Mouse (Mus musculus) heart, embryonic 12.5 days (tissue): Measurements from ENCODE around the gene Nup107. TPM values are rescaled to one million over a fixed set of nuclear protein-coding genes. Genes with fewer than 3 reads are reported as not detected.

ENCODE experiments used
- ATAC-seq: fragments of 200-750 bp; cut with Nextera tagmentation; 2 replicates; pipeline ENCODE4 v1.8.0; 2017; ENCODE audit warnings: moderate TSS enrichment, moderate library complexity; ENCODE audit not compliant: insufficient number of reproducible peaks, low FRiP score
- H3K27ac ChIP-seq: fragments of 300-500 bp; sonication (generic); 2 replicates; pipeline ENCODE4 v1.5.1; 2016; ENCODE audit warnings: mild to moderate bottlenecking, moderate library complexity; ENCODE audit not compliant: poor library complexity, severe bottlenecking
- H3K27me3 ChIP-seq: fragments of 300-500 bp; sonication (generic); replicated peaks from 2 replicates; pipeline ENCODE4 v1.6.1; 2016; ENCODE audit warnings: mild to moderate bottlenecking, moderate library complexity
- H3K36me3 ChIP-seq: fragments of 300-500 bp; sonication (generic); 2 replicates; pipeline ENCODE4 v1.6.1; 2016; ENCODE audit warnings: mild to moderate bottlenecking, moderate library complexity
- H3K4me1 ChIP-seq: fragments of 300-500 bp; sonication (generic); replicated peaks from 2 replicates; pipeline ENCODE4 v1.6.1; 2016; ENCODE audit warnings: mild to moderate bottlenecking
- H3K4me2 ChIP-seq: fragments of 300-500 bp; sonication (generic); 2 replicates; pipeline ENCODE4 v1.6.1; 2016; ENCODE audit warnings: mild to moderate bottlenecking, moderate library complexity
- H3K4me3 ChIP-seq: fragments of 300-500 bp; sonication (generic); 2 replicates; pipeline ENCODE4 v1.5.1; 2016; ENCODE audit warnings: mild to moderate bottlenecking
- H3K9ac ChIP-seq: fragments of 300-500 bp; sonication (generic); 2 replicates; pipeline ENCODE4 v1.6.1; 2016; ENCODE audit warnings: mild to moderate bottlenecking, moderate library complexity
- H3K9me3 ChIP-seq: fragments of 300-500 bp; sonication (generic); replicated peaks from 2 replicates; pipeline ENCODE4 v1.6.1; 2016; ENCODE audit warnings: mild to moderate bottlenecking, moderate library complexity
- WGBS: fragments of 180-500 bp; shearing (Covaris S2); methylation state at CpG from one replicate; pipeline ENCODE4 v1.1.7; 2016; 5-methylcytosine and 5-hydroxymethylcytosine counted together
- polyA plus RNA-seq: library from polyadenylated mRNA; unstranded; fragments of >200 nt; fragmentation: Nextera tagmentation; extraction: Ambion mirVana; gene quantifications from 2 replicates; pipeline ENCODE4 v1.2.1, GENCODE M21; 2016

Nup107 gene
- polyA plus RNA-seq, 1 experiment from 2014 or later, result 72.0 TPM

DNA sequence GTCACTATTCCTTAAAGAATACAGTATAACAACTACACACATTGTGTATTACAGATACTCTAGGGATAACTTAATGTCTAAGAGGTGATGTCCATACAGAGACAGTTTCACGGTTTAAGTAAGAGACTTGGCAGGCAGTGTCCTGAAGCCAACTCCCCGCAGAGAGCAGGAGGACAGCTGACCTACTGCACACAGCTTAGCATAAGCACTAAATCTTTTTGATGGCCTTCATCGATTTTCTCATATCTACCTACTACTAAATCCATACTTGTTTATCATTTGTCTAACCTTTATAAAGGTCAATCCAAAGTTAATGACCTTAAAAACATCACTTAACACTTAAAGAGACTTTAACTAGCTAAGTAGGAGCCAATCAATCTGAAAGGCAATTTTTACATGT lies 89.0 kb downstream of the Nup107 start:
- Histone ChIP-seq H3K36me3 (peaks cover 85% of the 10 kb centered on the region), H3K4me2 (no peak overlapping the region), H3K4me1 (peaks cover 12% of the 10 kb centered on the region), H3K4me3 (no peak overlapping the region), H3K9me3 (no peaks in the 10 kb centered on the region), H3K27ac (no peak overlapping the region), H3K27me3 (no peaks in the 10 kb centered on the region), H3K9ac (no peak overlapping the region)
- no peak for ATAC-seq
- WGBS, result 91% methylated on average over 3 of the region's 3 CpGs

DNA sequence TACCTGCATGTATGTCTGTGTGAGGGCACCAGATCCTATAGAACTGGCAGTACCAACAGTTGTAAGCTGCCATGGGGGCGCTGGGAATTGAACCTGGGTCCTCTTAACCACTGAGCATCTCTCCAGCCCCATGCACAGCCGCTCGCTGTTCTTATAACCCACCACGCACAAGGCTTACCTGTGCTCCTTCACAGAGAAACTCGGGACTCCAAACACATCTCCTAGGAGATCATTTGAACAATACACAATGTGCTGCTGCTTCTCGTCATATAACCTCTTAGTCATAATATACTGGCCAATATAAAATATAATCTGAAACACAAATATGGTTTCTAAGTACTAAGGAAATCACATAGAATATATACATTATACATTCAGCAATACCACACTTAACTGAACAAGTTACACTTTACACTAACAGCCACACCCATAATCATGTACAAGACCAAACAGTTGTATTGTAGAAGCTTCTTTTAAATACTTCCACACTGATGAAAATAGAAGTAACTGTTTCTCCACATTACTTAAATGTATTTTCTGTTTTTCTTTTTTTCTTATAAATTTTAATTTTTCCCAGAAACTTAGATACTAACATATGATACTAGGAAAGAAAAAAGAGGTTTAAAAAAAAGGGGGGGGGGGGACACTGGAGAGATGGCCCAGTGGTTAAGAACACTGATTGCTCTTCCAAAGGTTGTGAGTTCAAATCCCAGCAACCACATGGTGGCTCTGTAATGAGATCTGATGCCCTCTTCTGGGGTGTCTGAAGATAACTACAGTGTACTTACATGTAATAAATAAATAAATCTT lies 90.3 kb downstream of the Nup107 start:
- H3K9ac ChIP-seq, result no peak overlapping the region
- H3K4me3 ChIP-seq, result no peak overlapping the region
- ATAC-seq, result no peak
- H3K27me3 ChIP-seq, result no peaks in the 10 kb centered on the region
- WGBS, result 96% methylated on average over 6 of the region's 6 CpGs
- peaks cover 88% of the 10 kb centered on the region for H3K36me3 ChIP-seq
- no peaks in the 10 kb centered on the region for H3K9me3 ChIP-seq
- no peak overlapping the region for H3K27ac ChIP-seq
- peaks cover 9% of the 10 kb centered on the region for H3K4me1 ChIP-seq
- H3K4me2 ChIP-seq, result no peak overlapping the region

DNA sequence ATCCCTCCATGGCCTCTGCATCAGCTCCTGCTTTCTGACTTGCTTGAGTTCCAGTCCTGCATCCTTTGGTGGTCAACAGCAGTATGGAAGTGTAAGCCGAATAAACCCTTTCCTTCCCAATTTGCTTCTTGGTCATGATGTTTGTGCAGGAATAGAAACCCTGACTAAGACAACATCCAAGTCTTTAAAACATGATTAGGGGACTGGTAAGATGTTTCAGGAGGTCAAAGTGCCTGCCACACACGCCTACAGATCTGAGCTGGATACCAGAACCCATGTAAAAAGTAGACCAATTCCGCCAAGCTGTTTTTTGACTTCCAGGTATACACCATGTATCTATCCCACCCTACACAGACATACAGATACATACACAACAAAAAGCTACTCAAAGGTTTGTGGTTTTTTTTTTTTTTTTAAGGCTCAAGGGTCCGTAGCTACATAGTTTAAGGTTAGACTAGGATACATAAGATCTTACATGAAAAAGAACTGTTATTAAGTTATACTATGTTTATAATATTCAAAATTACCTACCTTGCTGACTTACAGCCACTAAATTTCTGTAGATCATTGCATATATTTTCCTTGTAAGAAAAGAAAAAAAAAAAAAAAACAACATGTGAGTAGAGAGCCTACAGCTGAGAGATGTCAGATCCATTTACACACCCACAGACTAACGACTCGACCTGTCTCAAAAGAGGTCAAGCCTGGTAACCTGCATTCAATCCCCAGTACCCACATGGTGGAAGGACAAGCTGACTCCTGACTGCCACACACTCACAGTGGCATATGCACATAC lies 91.3 kb downstream of the Nup107 start:
- 90% methylated on average over 6 of the region's 6 CpGs for WGBS
- H3K9me3 ChIP-seq, result no peaks in the 10 kb centered on the region

More for the DNA sequence above, 91.3 kb downstream of the Nup107 start:
- Histone ChIP-seq H3K4me3 (no peak overlapping the region), H3K27ac (no peak overlapping the region), H3K4me2 (no peak overlapping the region), H3K4me1 (no peaks in the 10 kb centered on the region), H3K9ac (no peak overlapping the region), H3K36me3 (peaks cover 87% of the 10 kb centered on the region), H3K27me3 (no peaks in the 10 kb centered on the region)
- no peak for ATAC-seq

Other genes with a start within 250 kb of the Nup107 start
- 1.5 and 2.5 TPM in 2 replicates for gene Cpm, start 163.2 kb downstream of the Nup107 start, polyA plus RNA-seq
- 55.7 and 57.4 TPM in 2 replicates for gene Mdm2, start 81.9 kb downstream of the Nup107 start, polyA plus RNA-seq
- gene Slc35e3, start 46.3 kb downstream of the Nup107 start, polyA plus RNA-seq, result 13.0 and 14.5 TPM in 2 replicates
- 131 and 132 TPM in 2 replicates for gene Rap1b, start 53.3 kb upstream of the Nup107 start, polyA plus RNA-seq